Mouse (Mus musculus): ENCODE measurements at regions not wholly inside any gene's neighbourhood (a gene's known extent, or its start where the extent isn't known, plus 50 kb on each side); places are given as distances from the start of the nearest gene placed in this dataset.
"Not testable (repeated sequence)": the region's sequence is repeated elsewhere in the genome, so short reads cannot be mapped to it uniquely, and the experiment has no call there.

GRCm38 (mm10) chr8:97234551-97235107, 1346.3 kb upstream of the Got2 start:
- DNase-seq = no peak

- DNase-seq = no peak
These were observed 1344.5 kb upstream of the Got2 start for GRCm38 (mm10) chr8:97232619-97233376.

GRCm38 (mm10) chr8:97231652-97232051, 1343.3 kb upstream of the Got2 start:
- no peak for DNase-seq

- no peak for DNase-seq
These were observed 1303.5 kb upstream of the Got2 start for GRCm38 (mm10) chr8:97191806-97192205.

GRCm38 (mm10) chr8:97183831-97184230, 1295.5 kb upstream of the Got2 start:
- DNase-seq = peak; percentile 76 to 83

GRCm38 (mm10) chr8:97182456-97182855, 1294.1 kb upstream of the Got2 start:
- DNase-seq = not testable (repeated sequence)

Measured in cerebellum, postnatal 14 days (tissue).